Mouse (Mus musculus) small intestine, adult 2 months (tissue): Measurements from ENCODE around the gene Fgf23. TPM values are rescaled to one million over a fixed set of nuclear protein-coding genes. Genes with fewer than 3 reads are reported as not detected.

ENCODE experiments used
- H3K27ac ChIP-seq: fragments of 200-500 bp; 2 replicates; pipeline ENCODE4 v1.5.1; 2012; ENCODE audit warnings: low read depth, low read length, control low read depth, inconsistent platforms; ENCODE audit not compliant: insufficient read depth
- H3K27me3 ChIP-seq: fragments of 200-500 bp; 2 replicates; pipeline ENCODE4 v1.6.1; 2012; ENCODE audit warnings: mild to moderate bottlenecking, moderate library complexity, low read length, inconsistent platforms; ENCODE audit not compliant: control insufficient read depth, insufficient read depth
- H3K36me3 ChIP-seq: fragments of 200-500 bp; 2 replicates; pipeline ENCODE4 v1.6.1; 2012; ENCODE audit warnings: mild to moderate bottlenecking, low read length, control low read depth, inconsistent platforms; ENCODE audit not compliant: control insufficient read depth, insufficient read depth
- H3K4me1 ChIP-seq: fragments of 200-500 bp; 2 replicates; pipeline ENCODE4 v1.6.1; 2012; ENCODE audit warnings: low read length, inconsistent platforms, mixed read lengths; ENCODE audit not compliant: control insufficient read depth, insufficient read depth, insufficient read length
- H3K4me3 ChIP-seq: fragments of 200-500 bp; 2 replicates; pipeline ENCODE4 v1.5.1; 2012; ENCODE audit warnings: low read depth, mild to moderate bottlenecking, control low read depth, inconsistent platforms, low read length, moderate library complexity
- CTCF ChIP-seq: fragments of 200-500 bp; IDR thresholded peaks from 2 replicates; pipeline ENCODE4 v1.5.1; 2012; ENCODE audit warnings: low read depth, mild to moderate bottlenecking, control low read depth, inconsistent platforms, low read length, moderate library complexity, mixed read lengths; ENCODE audit not compliant: insufficient replicate concordance, insufficient read length; ENCODE audit errors: extremely low read depth
- POLR2A ChIP-seq: fragments of 200-500 bp; IDR thresholded peaks from 2 replicates; pipeline ENCODE4 v1.6.1; 2012; ENCODE audit warnings: low read depth, mild to moderate bottlenecking, control low read depth, inconsistent platforms, low read length, moderate library complexity
- WGBS: fragments of 180-500 bp; shearing (Covaris S2); methylation state at CpG from one replicate; pipeline ENCODE4 v1.1.7; 2018; 5-methylcytosine and 5-hydroxymethylcytosine counted together
- polyA plus RNA-seq: library from polyadenylated mRNA; depleted of rRNA; stranded (reverse); fragments of >200 nt; gene quantifications from 2 replicates; pipeline ENCODE4 v1.2.3, GENCODE M21; 2012; rRNA removed

The Fgf23 gene
- polyA plus RNA-seq: 0.19 TPM in 1 of 2 replicates, not detected in the other

GRCm38 (mm10) chr6:127072817-127073216 lies at the start of gene Fgf23:
Gene Fgf23 (plus strand): TSS chr6:127072902.
- Histone ChIP-seq H3K27me3 (0 out of 2 replicates have a peak, but pooled peaks cover 9% of the 10 kb centered on the region), H3K4me3 (no peak within 1 kb of the TSS), H3K4me1 (no peaks in the 10 kb centered on the region), H3K36me3 (no peaks in the 10 kb centered on the region), H3K27ac (no peak within 1 kb of the TSS)
- TF ChIP-seq CTCF: no peak
- no peak for TF ChIP-seq POLR2A
- 12% methylated on average over 5 of the region's 5 CpGs for WGBS

- no peaks in the 10 kb centered on the region for H3K4me1 ChIP-seq
- no peak overlapping the region for H3K27ac ChIP-seq
- H3K36me3 ChIP-seq: no peaks in the 10 kb centered on the region
- 69% methylated on average over 7 of the region's 7 CpGs for WGBS
- H3K27me3 ChIP-seq: peaks cover 4% of the 10 kb centered on the region; the same call in 1 of the 2 replicates
- no peak overlapping the region for H3K4me3 ChIP-seq
- TF ChIP-seq POLR2A: no peak
- TF ChIP-seq CTCF: no peak
Observed at GRCm38 (mm10) chr6:127024836-127025235, 47.9 kb upstream of the Fgf23 start.

- H3K4me1 ChIP-seq: no peaks in the 10 kb centered on the region
- no peaks in the 10 kb centered on the region for H3K36me3 ChIP-seq
- H3K27me3 ChIP-seq: no peaks in the 10 kb centered on the region
- 16% methylated on average over 10 of the region's 10 CpGs for WGBS
- no peak overlapping the region for H3K27ac ChIP-seq
- TF ChIP-seq CTCF: peak; percentile 35; the same call in 1 of the 2 replicates
- TF ChIP-seq POLR2A: no peak
- H3K4me3 ChIP-seq: no peak overlapping the region
Observed at GRCm38 (mm10) chr6:127034760-127035159, 37.9 kb upstream of the Fgf23 start.

- WGBS: 44% methylated on average over 6 of the region's 6 CpGs
- H3K4me1 ChIP-seq: no peaks in the 10 kb centered on the region
- no peak overlapping the region for H3K27ac ChIP-seq
- H3K4me3 ChIP-seq: no peak overlapping the region
- H3K36me3 ChIP-seq: no peaks in the 10 kb centered on the region
- TF ChIP-seq POLR2A: no peak
- no peak for TF ChIP-seq CTCF
- no peaks in the 10 kb centered on the region for H3K27me3 ChIP-seq
Observed at GRCm38 (mm10) chr6:127044909-127045308, 27.8 kb upstream of the Fgf23 start.

- TF ChIP-seq POLR2A (no peak), CTCF (no peak)
- Histone ChIP-seq H3K4me3 (no peak overlapping the region), H3K4me1 (no peaks in the 10 kb centered on the region), H3K27ac (no peak overlapping the region), H3K36me3 (no peaks in the 10 kb centered on the region), H3K27me3 (no peaks in the 10 kb centered on the region)
- 75% methylated on average over 4 of the region's 4 CpGs for WGBS
Observed at GRCm38 (mm10) chr6:127050847-127051246, 21.9 kb upstream of the Fgf23 start.

- H3K27ac ChIP-seq: no peak overlapping the region
- H3K4me1 ChIP-seq: no peaks in the 10 kb centered on the region
- 53% methylated on average over 12 of the region's 12 CpGs for WGBS
- no peaks in the 10 kb centered on the region for H3K36me3 ChIP-seq
- H3K4me3 ChIP-seq: no peak overlapping the region
- TF ChIP-seq POLR2A: no peak
- H3K27me3 ChIP-seq: no peaks in the 10 kb centered on the region
Observed at GRCm38 (mm10) chr6:127056990-127057588, 15.6 kb upstream of the Fgf23 start.

GRCm38 (mm10) chr6:127059975-127060374 lies 12.7 kb upstream of the Fgf23 start:
- H3K36me3 ChIP-seq: no peaks in the 10 kb centered on the region
- 77% methylated on average over 4 of the region's 4 CpGs for WGBS

More at GRCm38 (mm10) chr6:127059975-127060374, 12.7 kb upstream of the Fgf23 start:
- no peak for TF ChIP-seq CTCF
- no peak for TF ChIP-seq POLR2A
- H3K27me3 ChIP-seq: no peaks in the 10 kb centered on the region
- H3K27ac ChIP-seq: no peak overlapping the region
- H3K4me1 ChIP-seq: no peaks in the 10 kb centered on the region
- no peak overlapping the region for H3K4me3 ChIP-seq
